ENCODE assay signal across 9 mouse cellular contexts in the genomic region with DNA sequence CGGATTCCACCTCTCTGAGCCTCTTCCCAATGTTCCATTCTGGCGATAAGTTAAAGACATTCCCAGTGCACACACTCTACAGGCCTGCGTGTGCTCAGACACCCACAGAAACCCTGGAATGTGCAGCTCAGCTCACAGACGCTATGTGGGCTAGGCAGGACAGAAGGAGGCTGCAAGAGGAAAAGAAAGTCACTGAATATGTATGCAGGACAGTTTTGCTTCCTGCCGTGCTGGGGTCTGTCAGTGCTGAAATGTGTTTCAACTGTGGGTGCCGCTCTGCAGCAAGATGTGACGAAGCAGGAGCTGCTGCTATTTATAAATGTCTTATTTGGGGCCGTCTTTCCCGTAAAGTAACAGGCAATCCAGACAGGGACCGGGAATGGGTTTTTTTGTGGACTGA. TPM values are rescaled to one million over a fixed set of nuclear protein-coding genes. Genes with fewer than 3 reads are reported as not detected.
DNase-seq lines count a peak whose midpoint lies in the region; ATAC-seq and TF ChIP-seq lines count a peak whose summit lies in the region.
"Had no signal": no experiment of that assay in that cellular context is flagged by ENCODE, and none has a peak within 500 bp of the region (broad histone marks: within the 10 kb centered on the region; RNA-seq: fewer than 3 reads in every experiment).

No protein-coding gene starts in this region.

- no peaks in the 10 kb centered on the region for H3K36me3 ChIP-seq in heart, embryonic 14.5 days (ENCODE audit: control insufficient read depth, insufficient read depth, low read length)
- H3K36me3 ChIP-seq in heart, postnatal 0 days (replicated peaks; ENCODE audit: control insufficient read depth, insufficient read depth, low read length): no peaks in the 10 kb centered on the region

- ATAC-seq in heart, embryonic 14.5 days (ENCODE audit: insufficient number of reproducible peaks, insufficient read depth, low FRiP score, low read depth): 0 out of 2 replicates have a peak, but pooled peaks have one; percentile 41
- peak; percentile 47 for ATAC-seq in heart, postnatal 0 days (ENCODE audit: insufficient read depth, low read depth)
- ATAC-seq in megakaryocyte progenitor cell, adult 5-6 weeks (replicated peaks; ENCODE audit: poor library complexity): peak; percentile 53

- H3K27ac ChIP-seq in heart, embryonic 14.5 days (replicated peaks in 1 of 2; ENCODE audit: control insufficient read depth in 1 of 2, insufficient read depth in 1 of 2, low read depth in 2 of 2, low read length in 2 of 2): peak overlapping the region; percentile 40 to 70
- H3K27ac ChIP-seq in heart, postnatal 0 days (ENCODE audit: low read depth): peak overlapping the region; percentile 14

- H3K9ac ChIP-seq in heart, embryonic 14.5 days (ENCODE audit: low read length): peak overlapping the region; percentile 58
- no peak overlapping the region; the same call in 1 of the 2 replicates for H3K9ac ChIP-seq in heart, postnatal 0 days (replicated peaks; ENCODE audit: low read depth, low read length)

- H3K9me3 ChIP-seq in heart, embryonic 14.5 days (ENCODE audit: control insufficient read depth, low read length): no peaks in the 10 kb centered on the region
- H3K9me3 ChIP-seq in heart, postnatal 0 days (replicated peaks; ENCODE audit: control insufficient read depth, low read length): no peaks in the 10 kb centered on the region

- 11% methylated on average over 10 of the region's 10 CpGs for WGBS in heart, embryonic 14.5 days
- 11% methylated on average over 10 of the region's 10 CpGs for WGBS in heart, postnatal 0 days

- H3K4me1 ChIP-seq in heart, embryonic 14.5 days (ENCODE audit: control insufficient read depth in 2 of 2, insufficient read depth in 2 of 2, low read length in 2 of 2): peaks cover 20 to 46% of the 10 kb centered on the region in 2 experiments
- peaks cover 22% of the 10 kb centered on the region; the same call in 1 of the 2 replicates for H3K4me1 ChIP-seq in heart, postnatal 0 days (ENCODE audit: control insufficient read depth, insufficient read depth)

- TF ChIP-seq CTCF in heart, postnatal 0 days (IDR thresholded peaks at IDR 0.05; ENCODE audit: low read depth): peak; percentile 19; the same call in 1 of the 2 replicates

- no peaks in the 10 kb centered on the region for H3K27me3 ChIP-seq in heart, embryonic 14.5 days (ENCODE audit: control insufficient read depth, insufficient read depth, low read length)
- no peaks in the 10 kb centered on the region for H3K27me3 ChIP-seq in heart, postnatal 0 days (ENCODE audit: control insufficient read depth, insufficient read depth, low read length)

- TF ChIP-seq EP300 in heart, postnatal 0 days (IDR thresholded peaks at IDR 0.05; ENCODE audit: low read depth): no peak

- peak overlapping the region in 1 of 2 experiments; percentile 10; a peak in 1 of 4 replicates for H3K4me3 ChIP-seq in heart, embryonic 14.5 days (ENCODE audit: control insufficient read depth in 1 of 2, insufficient read depth in 1 of 2, low read depth in 1 of 2, low read length in 2 of 2)
- H3K4me3 ChIP-seq in heart, postnatal 0 days (ENCODE audit: low read depth, low read length): peak overlapping the region; percentile 4; the same call in 1 of the 2 replicates

- no peak for DNase-seq in heart, postnatal 25 days (ENCODE audit: low spot score)
- peak; percentile 94 for DNase-seq in brain, adult 2 months (ENCODE audit: low read depth, low spot score)
- peak; percentile 28 for DNase-seq in heart, postnatal 0 days (ENCODE audit: low spot score)
- no peak for DNase-seq in embryo, embryonic 10 days (ENCODE audit: low spot score)
- DNase-seq in embryo, embryonic 11 days: no peak
- DNase-seq in thymus, adult 18-20 months: no peak
- DNase-seq: kidney, adult 2 months had no signal

- intact Hi-C loops in heart, postnatal 25 days (cut with DNase I): no loop called here

- H3K4me2 ChIP-seq in heart, embryonic 14.5 days (ENCODE audit: low read length): peak overlapping the region; percentile 51
- H3K4me2 ChIP-seq in heart, postnatal 0 days (ENCODE audit: low read depth, low read length): peak overlapping the region; percentile 37

RNA-seq across cellular contexts. Expression of gene Uck2, which starts 25.4 kb away (rescaled TPM):
- 39.2 TPM in 2 replicates for polyA plus RNA-seq in heart, embryonic 14.5 days (2014; fragmentation: Nextera tagmentation; extraction: Ambion mirVana)
- 10 to 100 TPM; 54.7 to 59.7 TPM for total RNA-seq in heart, postnatal 25 days (2021)
- 60.3 and 82.4 TPM in 2 replicates for total RNA-seq in heart, postnatal 0 days (2014; rRNA removed; ENCODE audit: low replicate concordance)
- polyA plus RNA-seq in heart, postnatal 0 days (2015; fragmentation: Nextera tagmentation; extraction: Ambion mirVana): 26.4 and 30.7 TPM in 2 replicates
- total RNA-seq in megakaryocyte progenitor cell, adult 5-6 weeks (2015): 228 and 234 TPM in 2 replicates
- 234 and 288 TPM in 2 replicates for total RNA-seq in megakaryocyte progenitor cell, adult 5-6 weeks (2017)

RNA-seq across cellular contexts. Expression of gene Tmco1, which starts 48.5 kb away (rescaled TPM):
- 85.6 and 90.1 TPM in 2 replicates for polyA plus RNA-seq in heart, embryonic 14.5 days (2014; fragmentation: Nextera tagmentation; extraction: Ambion mirVana)
- total RNA-seq in heart, postnatal 25 days (2021): 10 to 100 TPM; 87.3 to 94.7 TPM
- total RNA-seq in heart, postnatal 0 days (2014; rRNA removed; ENCODE audit: low replicate concordance): 68.1 and 113 TPM in 2 replicates
- 86.6 and 96.7 TPM in 2 replicates for polyA plus RNA-seq in heart, postnatal 0 days (2015; fragmentation: Nextera tagmentation; extraction: Ambion mirVana)
- 168 and 183 TPM in 2 replicates for total RNA-seq in megakaryocyte progenitor cell, adult 5-6 weeks (2015)
- total RNA-seq in megakaryocyte progenitor cell, adult 5-6 weeks (2017): 176 and 178 TPM in 2 replicates

Comparison
In these comparisons a context has a peak if more than half of its experiments do, and no peak if none do; other contexts are left out.
1. DNase-seq: peak in brain, adult 2 months (single experiment) and heart, postnatal 0 days (single experiment); none in heart, postnatal 25 days (single experiment), embryo, embryonic 10 days (single experiment), embryo, embryonic 11 days (single experiment) and thymus, adult 18-20 months (0 of 2).
2. Peak in every context shown above with its lines, with median percentiles within 50 percentile points of each other: ATAC-seq.